Mouse (Mus musculus): ENCODE data around the gene Rnpepl1. TPM values are rescaled to one million over a fixed set of nuclear protein-coding genes. Genes with fewer than 3 reads are reported as not detected.
A peak's percentile ranks its signal among the peaks of the same experiment; 100 is the strongest.

Gene Rnpepl1
- polyA plus RNA-seq, 1 experiment from 2014 or later = 20.5 TPM

GRCm38 (mm10) chr1:92909068-92909467, 1.5 kb upstream of the Rnpepl1 start:
- no peak overlapping the region for H3K4me2 ChIP-seq
- no peak overlapping the region for H3K4me3 ChIP-seq
- H3K27ac ChIP-seq = no peak overlapping the region
- H3K9ac ChIP-seq = no peak overlapping the region
- H3K4me1 ChIP-seq = peaks cover 53% of the 10 kb centered on the region
- 65% methylated on average over 4 of the region's 4 CpGs for WGBS
- ATAC-seq = no peak
- no peaks in the 10 kb centered on the region for H3K9me3 ChIP-seq (replicated peaks)
- H3K27me3 ChIP-seq = 0 out of 2 replicates have a peak, but pooled peaks cover 4% of the 10 kb centered on the region
- H3K36me3 ChIP-seq (ENCODE audit: poor library complexity, severe bottlenecking) = peaks cover 5% of the 10 kb centered on the region; the same call in 1 of the 2 replicates

GRCm38 (mm10) chr1:92910925-92911720, 540 bp downstream of the Rnpepl1 start:
- H3K27ac ChIP-seq = peak overlapping the region; percentile 92
- WGBS = under 1% methylated on average over 52 of the region's 85 CpGs
- ATAC-seq = peak; percentile 36

GRCm38 (mm10) chr1:92911721-92912138, 1.1 kb downstream of the Rnpepl1 start:
- Histone ChIP-seq H3K4me3 (peak overlapping the region; percentile 84), H3K4me1 (peaks cover 47% of the 10 kb centered on the region)
- WGBS = 35% methylated on average over 8 of the region's 8 CpGs

More at GRCm38 (mm10) chr1:92910925-92911720, 540 bp downstream of the Rnpepl1 start:
- Histone ChIP-seq H3K27me3 (0 out of 2 replicates have a peak, but pooled peaks cover 4% of the 10 kb centered on the region), H3K36me3 (ENCODE audit: poor library complexity, severe bottlenecking) (peaks cover 25% of the 10 kb centered on the region), H3K9me3 (replicated peaks) (no peaks in the 10 kb centered on the region), H3K4me3 (peak overlapping the region; percentile 84), H3K9ac (peak overlapping the region; percentile 92), H3K4me1 (peaks cover 53% of the 10 kb centered on the region), H3K4me2 (peak overlapping the region; percentile 80)

GRCm38 (mm10) chr1:92912286-92912685, 1.7 kb downstream of the Rnpepl1 start:
- Histone ChIP-seq H3K4me2 (peak overlapping the region; percentile 80), H3K27ac (no peak overlapping the region), H3K9me3 (replicated peaks) (no peaks in the 10 kb centered on the region), H3K4me1 (peaks cover 45% of the 10 kb centered on the region), H3K36me3 (ENCODE audit: poor library complexity, severe bottlenecking) (peaks cover 37% of the 10 kb centered on the region), H3K27me3 (0 out of 2 replicates have a peak, but pooled peaks cover 4% of the 10 kb centered on the region), H3K4me3 (peak overlapping the region; percentile 84), H3K9ac (peak overlapping the region; percentile 92)
- 52% methylated on average over 1 of the region's 1 CpGs for WGBS
- ATAC-seq = no peak

More at GRCm38 (mm10) chr1:92911721-92912138, 1.1 kb downstream of the Rnpepl1 start:
- Histone ChIP-seq H3K4me2 (peak overlapping the region; percentile 80), H3K27me3 (0 out of 2 replicates have a peak, but pooled peaks cover 4% of the 10 kb centered on the region), H3K27ac (peak overlapping the region; percentile 92), H3K9ac (peak overlapping the region; percentile 92), H3K36me3 (ENCODE audit: poor library complexity, severe bottlenecking) (peaks cover 31% of the 10 kb centered on the region), H3K9me3 (replicated peaks) (no peaks in the 10 kb centered on the region)
- ATAC-seq = no peak

GRCm38 (mm10) chr1:92914239-92914638, 3.7 kb downstream of the Rnpepl1 start:
- H3K4me1 ChIP-seq = peaks cover 31% of the 10 kb centered on the region
- no peak overlapping the region for H3K4me2 ChIP-seq
- H3K27ac ChIP-seq = no peak overlapping the region
- H3K4me3 ChIP-seq = no peak overlapping the region
- 0 out of 2 replicates have a peak, but pooled peaks cover 2% of the 10 kb centered on the region for H3K27me3 ChIP-seq
- WGBS = 80% methylated on average over 4 of the region's 4 CpGs
- H3K9me3 ChIP-seq (replicated peaks) = no peaks in the 10 kb centered on the region
- ATAC-seq = no peak
- H3K36me3 ChIP-seq (ENCODE audit: poor library complexity, severe bottlenecking) = peaks cover 56% of the 10 kb centered on the region
- no peak overlapping the region for H3K9ac ChIP-seq

- Histone ChIP-seq H3K9me3 (replicated peaks) (no peaks in the 10 kb centered on the region), H3K4me3 (no peak overlapping the region), H3K4me2 (no peak overlapping the region), H3K27me3 (no peaks in the 10 kb centered on the region), H3K36me3 (ENCODE audit: poor library complexity, severe bottlenecking) (peaks cover 64% of the 10 kb centered on the region), H3K27ac (no peak overlapping the region), H3K4me1 (peaks cover 24% of the 10 kb centered on the region), H3K9ac (no peak overlapping the region)
- ATAC-seq = no peak
- 97% methylated on average over 11 of the region's 11 CpGs for WGBS
Measured at GRCm38 (mm10) chr1:92914993-92915392, 4.4 kb downstream of the Rnpepl1 start.

GRCm38 (mm10) chr1:92916725-92917124, 6.1 kb downstream of the Rnpepl1 start:
- H3K9ac ChIP-seq = no peak overlapping the region
- no peak overlapping the region for H3K4me2 ChIP-seq
- peaks cover 15% of the 10 kb centered on the region for H3K4me1 ChIP-seq
- no peak overlapping the region for H3K27ac ChIP-seq
- no peak for ATAC-seq
- H3K4me3 ChIP-seq = no peak overlapping the region
- H3K9me3 ChIP-seq (replicated peaks) = no peaks in the 10 kb centered on the region
- peaks cover 79% of the 10 kb centered on the region for H3K36me3 ChIP-seq (ENCODE audit: poor library complexity, severe bottlenecking)
- WGBS = 96% methylated on average over 9 of the region's 9 CpGs
- H3K27me3 ChIP-seq = no peaks in the 10 kb centered on the region

- WGBS = 97% methylated on average over 11 of the region's 11 CpGs
- Histone ChIP-seq H3K9ac (no peak overlapping the region), H3K4me1 (no peaks in the 10 kb centered on the region), H3K9me3 (replicated peaks) (no peaks in the 10 kb centered on the region), H3K27me3 (no peaks in the 10 kb centered on the region), H3K36me3 (ENCODE audit: poor library complexity, severe bottlenecking) (peaks cover 73% of the 10 kb centered on the region), H3K4me2 (no peak overlapping the region), H3K27ac (no peak overlapping the region), H3K4me3 (no peak overlapping the region)
- ATAC-seq = no peak
Measured at GRCm38 (mm10) chr1:92919151-92919550, 8.6 kb downstream of the Rnpepl1 start.

GRCm38 (mm10) chr1:92919775-92920174, 9.2 kb downstream of the Rnpepl1 start:
- Histone ChIP-seq H3K9me3 (replicated peaks) (no peaks in the 10 kb centered on the region), H3K4me3 (no peak overlapping the region), H3K27me3 (0 out of 2 replicates have a peak, but pooled peaks cover 2% of the 10 kb centered on the region), H3K4me2 (no peak overlapping the region), H3K4me1 (no peaks in the 10 kb centered on the region), H3K27ac (no peak overlapping the region), H3K36me3 (ENCODE audit: poor library complexity, severe bottlenecking) (peaks cover 67% of the 10 kb centered on the region), H3K9ac (no peak overlapping the region)
- 78% methylated on average over 12 of the region's 12 CpGs for WGBS
- no peak for ATAC-seq

- whole genome bisulfite sequencing = 88% methylated on average over 7 of the region's 7 CpGs
- ATAC-seq = no peak
- no peak overlapping the region for H3K27ac ChIP-seq
- no peaks in the 10 kb centered on the region for H3K4me1 ChIP-seq
- peaks cover 59% of the 10 kb centered on the region for H3K36me3 ChIP-seq (ENCODE audit: poor library complexity, severe bottlenecking)
- H3K4me2 ChIP-seq = no peak overlapping the region
- H3K4me3 ChIP-seq = no peak overlapping the region
- H3K27me3 ChIP-seq = 0 out of 2 replicates have a peak, but pooled peaks cover 2% of the 10 kb centered on the region
- no peak overlapping the region for H3K9ac ChIP-seq
- no peaks in the 10 kb centered on the region for H3K9me3 ChIP-seq (replicated peaks)
Measured at GRCm38 (mm10) chr1:92920474-92921200, 10.1 kb downstream of the Rnpepl1 start.

GRCm38 (mm10) chr1:92921496-92921895, 10.9 kb downstream of the Rnpepl1 start:
- Histone ChIP-seq H3K4me3 (no peak overlapping the region), H3K27ac (no peak overlapping the region), H3K9ac (no peak overlapping the region), H3K4me2 (no peak overlapping the region), H3K9me3 (replicated peaks) (no peaks in the 10 kb centered on the region), H3K36me3 (ENCODE audit: poor library complexity, severe bottlenecking) (peaks cover 50% of the 10 kb centered on the region), H3K4me1 (no peaks in the 10 kb centered on the region), H3K27me3 (0 out of 2 replicates have a peak, but pooled peaks cover 2% of the 10 kb centered on the region)
- WGBS = 96% methylated on average over 4 of the region's 4 CpGs
- no peak for ATAC-seq

- Histone ChIP-seq H3K4me3 (no peak overlapping the region), H3K9ac (no peak overlapping the region), H3K27me3 (peaks cover 15% of the 10 kb centered on the region), H3K27ac (no peak overlapping the region), H3K9me3 (replicated peaks) (no peaks in the 10 kb centered on the region), H3K4me2 (no peak overlapping the region), H3K36me3 (ENCODE audit: poor library complexity, severe bottlenecking) (no peaks in the 10 kb centered on the region), H3K4me1 (peaks cover 9% of the 10 kb centered on the region)
- ATAC-seq = no peak
- 9% methylated on average over 1 of the region's 1 CpGs for WGBS
Measured at GRCm38 (mm10) chr1:92930171-92930706, 19.7 kb downstream of the Rnpepl1 start.
